Mouse (Mus musculus) small intestine, adult 2 months (tissue): ENCODE results near the gene Shc4.

ENCODE experiments used
- CTCF ChIP-seq: fragments of 200-500 bp; IDR thresholded peaks from 2 replicates; pipeline ENCODE4 v1.5.1; 2012; ENCODE audit warnings: low read depth, mild to moderate bottlenecking, control low read depth, inconsistent platforms, low read length, moderate library complexity, mixed read lengths; ENCODE audit not compliant: insufficient replicate concordance, insufficient read length; ENCODE audit errors: extremely low read depth
- POLR2A ChIP-seq: fragments of 200-500 bp; IDR thresholded peaks from 2 replicates; pipeline ENCODE4 v1.6.1; 2012; ENCODE audit warnings: low read depth, mild to moderate bottlenecking, control low read depth, inconsistent platforms, low read length, moderate library complexity

- no peak for TF ChIP-seq CTCF
- no peak for TF ChIP-seq POLR2A
Measured at GRCm38 (mm10) chr2:125650038-125650437, 73.9 kb downstream of the Shc4 start.
